Mouse (Mus musculus) liver, postnatal 0 days (tissue): ENCODE measurements around the gene Gnas. TPM values are rescaled to one million over a fixed set of nuclear protein-coding genes. Genes with fewer than 3 reads are reported as not detected.
"Not testable (repeated sequence)": the region's sequence is repeated elsewhere in the genome, so short reads cannot be mapped to it uniquely, and the experiment has no call there.

Experiments
- ATAC-seq: fragments of 200-750 bp; cut with Nextera tagmentation; 2 replicates; pipeline ENCODE4 v1.8.0; 2017; ENCODE audit warnings: mild to moderate bottlenecking, moderate library complexity
- DNase-seq: peaks from one replicate; pipeline ENCODE4 v3.0.0-alpha.2; 2016
- H3K27ac ChIP-seq: fragments of 300-500 bp; sonication (generic); 2 replicates; pipeline ENCODE4 v1.5.1; 2014; ENCODE audit warnings: antibody characterized with exemption, moderate library complexity, mild to moderate bottlenecking, low read depth
- H3K27me3 ChIP-seq: fragments of 300-500 bp; sonication (generic); 2 replicates; pipeline ENCODE4 v1.6.1; 2014; ENCODE audit warnings: low read length, control low read depth, mixed read lengths; ENCODE audit not compliant: insufficient read depth
- H3K36me3 ChIP-seq: fragments of 300-500 bp; sonication (generic); replicated peaks from 2 replicates; pipeline ENCODE4 v1.6.1; 2014; ENCODE audit warnings: mild to moderate bottlenecking, control low read depth, low read length, moderate library complexity, mixed read lengths; ENCODE audit not compliant: insufficient read depth
- H3K4me1 ChIP-seq: fragments of 300-500 bp; sonication (generic); 2 replicates; pipeline ENCODE4 v1.6.1; 2014; ENCODE audit warnings: antibody characterized with exemption, mild to moderate bottlenecking, control low read depth; ENCODE audit not compliant: insufficient read depth
- H3K4me2 ChIP-seq: fragments of 300-500 bp; sonication (generic); 2 replicates; pipeline ENCODE4 v1.6.1; 2014; ENCODE audit warnings: low read depth, mild to moderate bottlenecking, low read length, moderate library complexity, mixed read lengths
- H3K4me3 ChIP-seq: fragments of 300-500 bp; sonication (generic); 2 replicates; pipeline ENCODE4 v1.5.1; 2014; ENCODE audit warnings: low read depth, low read length
- H3K9ac ChIP-seq: fragments of 300-500 bp; sonication (generic); replicated peaks from 2 replicates; pipeline ENCODE4 v1.6.1; 2014; ENCODE audit warnings: mild to moderate bottlenecking, moderate library complexity
- H3K9me3 ChIP-seq: fragments of 300-500 bp; sonication (generic); 2 replicates; pipeline ENCODE4 v1.6.1; 2016; ENCODE audit warnings: mild to moderate bottlenecking, control low read depth, low read length, mixed read lengths
- CTCF ChIP-seq: sonication (generic); IDR thresholded peaks from 2 replicates; pipeline ENCODE4 v1.5.1; 2016; ENCODE audit warnings: antibody characterized with exemption, low read depth
- EP300 ChIP-seq: IDR thresholded peaks from 2 replicates; pipeline ENCODE4 v1.6.1; 2016; ENCODE audit warnings: antibody characterized with exemption, low read depth, mild to moderate bottlenecking
- WGBS: fragments of 180-500 bp; shearing (Covaris S2); extraction: QIAGEN DNeasy Blood & Tissue Kit; methylation state at CpG from one replicate; pipeline ENCODE4 v1.1.7; 2014; ENCODE audit not compliant: insufficient replicate concordance; 5-methylcytosine and 5-hydroxymethylcytosine counted together
- polyA plus RNA-seq: library from polyadenylated mRNA; unstranded; fragments of >200 nt; fragmentation: Nextera tagmentation; extraction: Ambion mirVana; gene quantifications from 2 replicates; pipeline ENCODE4 v1.2.1, GENCODE M21; 2015

The Gnas gene
- polyA plus RNA-seq, 1 experiment from 2014 or later, result 332 TPM

DNA sequence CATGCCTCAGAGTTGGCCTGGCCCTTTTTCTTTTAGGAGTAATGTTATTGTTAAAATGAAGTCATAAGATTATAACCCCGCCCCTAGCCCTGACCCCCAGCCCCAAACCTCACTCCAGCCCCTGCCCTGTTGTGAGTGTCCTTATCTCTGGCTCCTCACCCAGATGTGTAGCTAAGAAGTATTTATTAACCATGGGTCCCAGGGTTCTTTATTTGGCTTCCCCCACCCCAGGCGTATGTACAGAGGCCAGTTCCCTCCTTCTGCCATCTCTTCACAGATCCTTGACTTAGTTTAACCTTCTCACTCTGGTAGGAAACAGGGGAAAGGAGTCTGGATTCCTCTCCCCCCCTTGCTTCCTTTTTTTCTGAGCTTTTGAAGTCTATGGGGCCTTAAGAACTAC, 28.5 kb downstream of the Gnas start:
- no peak overlapping the region for H3K4me2 ChIP-seq
- DNase-seq (no peak), ATAC-seq (no peak)
- no peaks in the 10 kb centered on the region for H3K36me3 ChIP-seq
- no peak overlapping the region for H3K4me3 ChIP-seq
- 83% methylated on average over 2 of the region's 2 CpGs for WGBS
- H3K27ac ChIP-seq, result no peak overlapping the region
- no peaks in the 10 kb centered on the region for H3K4me1 ChIP-seq
- TF ChIP-seq CTCF (no peak), EP300 (no peak)
- H3K9ac ChIP-seq, result no peak overlapping the region
- H3K9me3 ChIP-seq, result no peaks in the 10 kb centered on the region
- H3K27me3 ChIP-seq, result no peaks in the 10 kb centered on the region

DNA sequence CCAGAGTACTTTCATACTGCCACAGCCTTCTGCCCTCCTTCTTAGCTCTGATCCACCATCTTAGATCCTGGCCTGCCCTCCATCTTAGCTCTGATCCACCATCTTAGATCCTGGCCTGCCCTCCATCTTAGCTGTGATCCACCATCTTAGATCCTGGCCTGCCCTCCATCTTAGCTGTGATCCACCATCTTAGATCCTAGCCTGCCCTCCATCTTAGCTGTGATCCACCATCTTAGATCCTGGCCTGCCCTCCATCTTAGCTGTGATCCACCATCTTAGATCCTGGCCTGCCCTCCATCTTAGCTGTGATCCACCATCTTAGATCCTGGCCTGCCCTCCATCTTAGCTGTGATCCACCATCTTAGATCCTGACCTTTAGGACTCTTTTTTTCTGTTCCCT, 31.3 kb downstream of the Gnas start:
- H3K27ac ChIP-seq, H3K4me2 ChIP-seq, H3K9ac ChIP-seq, H3K9me3 ChIP-seq, H3K36me3 ChIP-seq, DNase-seq, H3K27me3 ChIP-seq, H3K4me1 ChIP-seq, ATAC-seq, H3K4me3 ChIP-seq: not testable (repeated sequence)

DNA sequence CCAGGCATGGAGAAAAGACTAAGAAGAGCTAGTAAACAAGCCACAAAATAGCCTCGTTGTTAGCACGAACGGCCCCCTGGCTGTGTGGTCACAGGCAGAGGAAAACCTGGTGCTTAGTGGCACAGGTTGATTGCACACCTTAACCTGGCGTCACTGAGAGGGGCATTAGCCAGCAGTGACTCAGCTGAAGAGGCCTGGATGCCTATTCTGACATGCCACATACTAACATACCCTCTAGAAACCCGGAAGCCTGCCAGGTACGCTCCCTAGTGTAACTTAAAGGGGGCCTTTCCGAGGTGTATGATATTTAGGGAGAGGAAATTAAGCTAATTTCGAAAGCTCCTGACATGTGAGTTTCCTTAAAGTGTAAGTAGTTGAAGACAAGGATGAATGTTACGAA, 32.5 kb downstream of the Gnas start:
- ATAC-seq, result no peak
- TF ChIP-seq EP300 (no peak), CTCF (no peak)
- Histone ChIP-seq H3K9ac (no peak overlapping the region), H3K4me1 (no peaks in the 10 kb centered on the region), H3K27ac (no peak overlapping the region), H3K4me3 (no peak overlapping the region), H3K9me3 (no peaks in the 10 kb centered on the region), H3K27me3 (no peaks in the 10 kb centered on the region), H3K4me2 (no peak overlapping the region), H3K36me3 (no peaks in the 10 kb centered on the region)
- 87% methylated on average over 9 of the region's 9 CpGs for WGBS
- no peak for DNase-seq

DNA sequence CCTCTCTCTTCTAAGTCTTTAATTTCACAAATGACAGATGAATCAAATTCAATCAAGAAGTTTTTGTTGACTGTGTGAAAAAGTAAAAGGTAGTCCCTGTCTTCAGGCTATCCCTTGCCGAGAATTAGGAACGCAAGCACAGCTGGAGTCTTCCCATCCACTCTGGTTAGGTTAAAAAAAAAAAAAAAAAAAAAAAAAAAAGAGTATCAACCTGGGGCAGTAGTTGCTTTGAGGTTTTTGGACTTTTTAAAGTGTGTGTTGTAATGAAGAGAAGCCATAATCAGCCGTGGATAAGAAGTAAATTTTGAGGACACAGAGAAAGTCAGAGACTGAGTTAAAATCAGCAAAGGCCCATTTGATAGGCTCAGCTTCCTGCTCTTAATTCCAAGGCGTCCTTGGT, 41.9 kb downstream of the Gnas start:
- TF ChIP-seq CTCF (no peak), EP300 (no peak)
- Histone ChIP-seq H3K4me3 (no peak overlapping the region), H3K4me1 (0 out of 2 replicates have a peak, but pooled peaks cover 4% of the 10 kb centered on the region), H3K9ac (no peak overlapping the region), H3K36me3 (no peaks in the 10 kb centered on the region), H3K4me2 (peak overlapping the region; percentile 96; the same call in 1 of the 2 replicates), H3K27me3 (no peaks in the 10 kb centered on the region), H3K9me3 (no peaks in the 10 kb centered on the region), H3K27ac (no peak overlapping the region)
- 72% methylated on average over 4 of the region's 4 CpGs for WGBS
- DNase-seq (no peak), ATAC-seq (no peak)

DNA sequence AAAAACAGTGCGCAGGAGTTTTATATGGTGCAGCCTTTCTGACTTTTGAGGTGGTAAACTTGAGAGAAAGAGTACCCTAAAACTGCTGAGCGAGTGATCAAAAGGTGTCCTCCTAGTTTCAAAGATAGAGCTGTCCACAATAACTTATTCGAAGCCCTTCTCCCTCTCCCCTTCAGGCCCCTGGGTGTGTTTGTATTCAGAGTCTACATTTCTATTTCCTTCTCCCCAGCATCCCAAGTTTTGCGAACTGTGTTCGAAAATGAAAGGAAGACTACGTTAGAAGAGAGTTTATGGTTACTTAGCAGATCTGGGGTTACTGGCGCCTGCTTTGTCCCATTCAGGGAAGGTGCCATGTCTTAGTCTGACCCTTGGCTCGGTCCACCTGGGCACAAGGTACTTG, 42.4 kb downstream of the Gnas start:
- H3K36me3 ChIP-seq, result no peaks in the 10 kb centered on the region
- H3K9ac ChIP-seq, result peak overlapping the region; percentile 63; the same call in 1 of the 2 replicates
- H3K4me2 ChIP-seq, result peak overlapping the region; percentile 96
- H3K4me3 ChIP-seq, result peak overlapping the region; percentile 88
- H3K4me1 ChIP-seq, result 0 out of 2 replicates have a peak, but pooled peaks cover 4% of the 10 kb centered on the region
- DNase-seq (no peak), ATAC-seq (no peak)
- WGBS, result 60% methylated on average over 8 of the region's 8 CpGs
- H3K27ac ChIP-seq, result no peak overlapping the region
- no peaks in the 10 kb centered on the region for H3K27me3 ChIP-seq
- no peaks in the 10 kb centered on the region for H3K9me3 ChIP-seq
- TF ChIP-seq CTCF (no peak), EP300 (no peak)

DNA sequence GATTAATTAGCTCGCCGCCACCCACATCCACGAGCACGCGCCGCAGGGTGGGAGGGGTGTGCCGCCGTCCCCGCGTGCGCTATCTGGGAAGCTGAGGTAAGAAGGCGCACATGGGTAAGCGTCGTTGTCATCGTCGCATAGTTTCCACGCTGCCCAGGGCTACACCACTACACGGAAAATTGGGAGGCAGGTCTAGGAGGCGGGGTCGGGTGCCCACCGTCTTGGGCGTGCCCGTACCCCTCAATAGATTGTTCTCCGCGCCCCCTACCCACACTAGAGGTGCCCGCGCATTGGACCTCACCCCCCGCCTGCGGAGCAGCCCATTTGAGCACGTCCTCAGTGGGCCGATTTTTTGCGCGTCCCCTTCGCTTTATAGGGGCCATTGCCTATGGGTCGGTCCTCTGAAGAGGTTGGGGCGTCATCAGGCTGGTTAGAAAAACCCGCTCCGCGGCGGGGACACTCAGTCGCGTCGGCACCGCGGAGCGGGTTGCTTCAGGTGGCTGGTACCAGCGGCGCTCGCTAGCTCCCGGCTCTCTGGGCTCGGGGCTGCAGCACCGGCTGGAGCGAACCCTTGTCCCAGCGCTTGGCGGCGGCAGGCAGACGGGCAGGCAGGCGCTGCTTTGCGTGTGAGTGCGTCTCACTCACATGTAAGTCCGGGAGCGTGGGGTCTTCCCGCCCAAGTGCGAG, 43.3 kb downstream of the Gnas start:
- Histone ChIP-seq H3K36me3 (no peaks in the 10 kb centered on the region), H3K4me1 (peaks cover 12% of the 10 kb centered on the region), H3K9ac (peak overlapping the region; percentile 63), H3K4me3 (peak overlapping the region; percentile 88), H3K27me3 (no peaks in the 10 kb centered on the region), H3K4me2 (peak overlapping the region; percentile 96), H3K27ac (peak overlapping the region; percentile 23; the same call in 1 of the 2 replicates), H3K9me3 (no peaks in the 10 kb centered on the region)
- WGBS, result 52% methylated on average over 64 of the region's 64 CpGs
- DNase-seq, result peak; percentile 79
- ATAC-seq, result peak; percentile 64
- TF ChIP-seq EP300, result 0 out of 2 replicates have a peak, but pooled peaks have one; percentile 25
- no peak for TF ChIP-seq CTCF
